Mouse (Mus musculus) olfactory bulb, adult 2 months (tissue): ENCODE results near the gene Triobp. TPM values are rescaled to one million over a fixed set of nuclear protein-coding genes. Genes with fewer than 3 reads are reported as not detected.
A peak's percentile ranks its signal among the peaks of the same experiment; 100 is the strongest.

Experiments
- H3K27ac ChIP-seq: fragments of 200-500 bp; 2 replicates; pipeline ENCODE4 v1.5.1; 2012; ENCODE audit warnings: low read depth, low read length; ENCODE audit not compliant: insufficient read depth
- H3K4me1 ChIP-seq: fragments of 200-500 bp; 2 replicates; pipeline ENCODE4 v1.6.1; 2012; ENCODE audit warnings: low read length; ENCODE audit not compliant: control insufficient read depth, insufficient read depth
- H3K4me3 ChIP-seq: fragments of 200-500 bp; 2 replicates; pipeline ENCODE4 v1.5.1; 2012; ENCODE audit warnings: mild to moderate bottlenecking, low read depth, low read length, moderate library complexity; ENCODE audit not compliant: insufficient read depth
- CTCF ChIP-seq: fragments of 200-500 bp; IDR thresholded peaks from 2 replicates; pipeline ENCODE4 v1.5.1; 2012; ENCODE audit warnings: low read depth, mild to moderate bottlenecking, low read length, moderate library complexity; ENCODE audit not compliant: insufficient read depth
- POLR2A ChIP-seq: fragments of 200-500 bp; IDR thresholded peaks from 2 replicates; pipeline ENCODE4 v1.6.1; 2012; ENCODE audit warnings: mild to moderate bottlenecking, low read depth, low read length, moderate library complexity; ENCODE audit not compliant: insufficient read depth
- WGBS: fragments of 180-500 bp; shearing (Covaris S2); methylation state at CpG from one replicate; pipeline ENCODE4 v1.1.7; 2018; 5-methylcytosine and 5-hydroxymethylcytosine counted together
- polyA plus RNA-seq: library from polyadenylated mRNA; stranded (reverse); fragments of >200 nt; gene quantifications from 2 replicates; pipeline ENCODE4 v1.2.4, GENCODE M21; 2012; ENCODE audit warnings: low replicate concordance; ENCODE audit not compliant: missing spikeins, insufficient read depth, insufficient read length

Triobp gene
- polyA plus RNA-seq, 1 experiment, result not detected

DNA sequence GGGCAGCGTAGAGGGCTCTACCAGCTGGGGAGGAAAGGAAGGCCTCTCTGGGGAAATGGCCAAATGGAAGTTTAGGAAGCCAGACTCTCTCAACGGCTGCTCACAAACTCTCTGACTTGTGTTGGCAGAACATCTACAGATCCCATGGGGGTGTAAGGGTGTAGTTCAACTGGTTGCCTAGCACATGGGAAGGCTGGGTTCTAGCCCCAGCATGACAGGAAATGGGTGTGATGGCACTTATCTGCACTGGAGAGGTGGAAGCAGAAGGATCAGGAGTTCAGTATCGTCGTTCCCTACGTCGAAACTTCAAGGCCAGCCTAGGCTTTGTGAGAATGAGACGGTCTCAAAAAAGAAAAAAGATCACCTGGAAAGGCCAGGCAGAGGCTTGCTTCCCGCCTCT is 38.5 kb upstream of the Triobp start:
- Histone ChIP-seq H3K27ac (no peak overlapping the region), H3K4me3 (no peak overlapping the region), H3K4me1 (peaks cover 3% of the 10 kb centered on the region)
- no peak for TF ChIP-seq CTCF
- no peak for TF ChIP-seq POLR2A
- WGBS, result 87% methylated on average over 8 of the region's 8 CpGs

DNA sequence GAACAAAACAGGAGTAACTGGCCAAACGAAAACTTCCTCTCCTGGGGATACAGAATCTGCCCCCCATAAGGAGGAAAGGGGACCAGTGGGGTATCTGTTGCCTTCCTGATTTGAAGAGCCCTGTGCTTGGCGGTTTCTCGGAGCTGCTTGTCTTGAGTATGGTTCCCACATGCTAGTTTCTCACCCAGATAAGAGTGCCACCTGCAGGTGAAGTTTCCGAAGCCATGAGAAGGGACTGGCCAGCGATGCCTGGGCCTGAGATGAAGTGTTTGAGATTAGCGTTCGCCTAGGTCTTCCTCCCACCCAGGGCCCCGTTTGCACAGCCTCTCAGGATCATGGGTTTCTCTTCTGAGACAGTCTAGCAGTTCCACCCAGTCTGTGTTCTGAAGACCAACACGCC is 35.5 kb upstream of the Triobp start:
- TF ChIP-seq CTCF (no peak), POLR2A (no peak)
- H3K4me1 ChIP-seq, result peaks cover 18% of the 10 kb centered on the region
- H3K27ac ChIP-seq, result no peak overlapping the region
- no peak overlapping the region for H3K4me3 ChIP-seq
- WGBS, result 39% methylated on average over 9 of the region's 9 CpGs

DNA sequence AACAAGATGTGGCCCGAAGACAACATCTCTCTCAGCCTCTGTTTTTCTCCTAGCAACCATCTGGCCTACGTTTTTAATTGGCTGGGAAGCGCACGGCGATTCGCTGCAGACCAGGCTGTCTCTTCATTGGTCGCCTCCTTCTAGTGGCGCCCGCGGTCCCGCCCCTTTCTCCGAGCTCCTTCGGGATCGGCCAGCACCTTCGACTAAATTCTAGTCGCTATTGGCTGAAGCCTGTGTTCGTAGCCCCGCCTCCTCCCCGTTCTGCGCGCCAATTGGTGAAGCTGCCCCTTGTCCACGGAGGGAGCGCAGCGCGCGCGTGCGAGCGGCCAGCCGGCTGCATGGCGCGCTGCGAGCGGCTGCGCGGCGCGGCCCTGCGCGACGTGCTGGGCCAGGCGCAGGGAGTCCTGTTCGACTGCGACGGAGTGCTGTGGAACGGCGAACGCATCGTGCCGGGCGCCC is 33.9 kb upstream of the Triobp start, which contains the start of gene Pdxp:
TSS of gene Pdxp (plus strand) at position 288 of the 459 bp plus-strand sequence.
- TF ChIP-seq POLR2A (peak; percentile 99), CTCF (no peak)
- WGBS, result under 1% methylated on average over 51 of the region's 51 CpGs
- Histone ChIP-seq H3K4me3 (peak within 1 kb of the TSS; percentile 69), H3K27ac (peak within 1 kb of the TSS; percentile 78), H3K4me1 (peaks cover 29% of the 10 kb centered on the region)

DNA sequence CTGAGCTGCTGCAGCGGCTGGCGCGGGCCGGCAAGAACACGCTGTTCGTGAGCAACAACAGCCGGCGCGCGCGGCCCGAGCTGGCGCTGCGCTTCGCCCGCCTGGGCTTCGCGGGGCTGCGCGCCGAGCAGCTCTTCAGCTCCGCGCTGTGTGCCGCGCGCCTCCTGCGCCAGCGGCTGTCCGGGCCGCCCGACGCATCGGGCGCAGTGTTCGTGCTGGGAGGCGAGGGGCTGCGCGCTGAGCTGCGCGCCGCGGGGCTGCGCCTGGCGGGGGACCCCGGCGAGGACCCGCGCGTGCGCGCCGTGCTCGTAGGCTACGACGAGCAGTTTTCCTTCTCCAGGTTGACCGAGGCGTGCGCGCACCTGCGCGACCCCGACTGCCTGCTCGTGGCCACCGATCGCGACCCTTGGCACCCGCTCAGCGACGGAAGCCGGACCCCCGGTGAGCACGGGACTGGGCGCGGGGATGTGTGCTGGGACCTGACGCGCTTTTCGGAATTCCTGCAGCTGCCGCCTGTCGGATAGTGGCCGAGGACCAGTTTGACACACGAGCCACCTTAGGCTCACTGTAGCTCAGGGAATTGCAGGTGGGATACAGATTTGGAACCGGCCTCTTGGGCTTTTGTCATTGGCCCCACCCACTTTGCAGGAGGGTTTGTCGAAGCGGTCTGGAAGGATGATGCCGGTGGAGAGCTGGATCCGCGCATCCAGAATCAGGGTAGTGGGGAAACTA is 33.3 kb upstream of the Triobp start:
- peak overlapping the region; percentile 69 for H3K4me3 ChIP-seq
- TF ChIP-seq POLR2A (no peak), CTCF (no peak)
- H3K27ac ChIP-seq, result peak overlapping the region; percentile 60
- WGBS, result under 1% methylated on average over 86 of the region's 87 CpGs
- peaks cover 32% of the 10 kb centered on the region for H3K4me1 ChIP-seq

DNA sequence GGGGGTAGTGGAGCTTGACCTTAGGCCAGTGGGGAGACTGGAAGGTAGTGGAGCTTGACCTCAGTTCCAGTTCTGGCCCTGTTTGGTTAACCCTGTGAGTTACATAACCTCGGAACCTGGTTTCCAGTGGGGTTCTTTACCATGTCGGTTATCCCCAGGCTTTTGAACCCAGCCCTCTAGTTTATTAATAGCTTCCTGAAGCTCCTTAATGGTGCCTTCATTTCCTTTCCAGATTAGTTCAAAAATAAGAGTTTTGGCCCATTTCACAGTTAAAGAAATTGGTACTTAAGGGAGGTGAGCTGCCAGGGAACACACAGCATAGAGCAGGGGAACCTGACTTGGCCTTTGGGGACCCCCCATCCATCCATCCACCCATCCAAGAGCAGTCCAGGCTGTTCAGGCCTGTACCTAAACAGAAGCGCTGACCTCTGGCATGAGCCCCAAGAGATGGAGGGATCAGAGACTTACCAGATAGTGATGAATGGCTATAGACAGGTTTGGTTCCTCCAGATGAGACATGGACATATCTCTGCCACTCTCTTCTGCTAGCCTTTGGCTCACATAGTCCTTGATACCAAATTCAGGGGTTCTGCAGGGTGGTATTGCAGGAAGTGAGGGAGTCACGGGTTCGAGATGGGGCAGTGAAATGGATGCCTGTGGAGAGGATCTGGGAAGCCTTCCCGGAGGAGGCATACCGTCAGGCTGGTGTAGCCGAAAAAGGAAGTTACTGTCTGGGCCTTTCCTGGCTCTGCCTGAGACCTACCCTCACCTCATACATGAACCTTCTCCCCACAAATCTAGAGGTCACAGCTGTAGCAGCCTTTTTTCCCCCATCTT is 32.5 kb upstream of the Triobp start:
- H3K27ac ChIP-seq, result peak overlapping the region; percentile 60
- WGBS, result 40% methylated on average over 8 of the region's 8 CpGs
- H3K4me3 ChIP-seq, result peak overlapping the region; percentile 69
- peaks cover 35% of the 10 kb centered on the region for H3K4me1 ChIP-seq
- no peak for TF ChIP-seq POLR2A
- no peak for TF ChIP-seq CTCF

DNA sequence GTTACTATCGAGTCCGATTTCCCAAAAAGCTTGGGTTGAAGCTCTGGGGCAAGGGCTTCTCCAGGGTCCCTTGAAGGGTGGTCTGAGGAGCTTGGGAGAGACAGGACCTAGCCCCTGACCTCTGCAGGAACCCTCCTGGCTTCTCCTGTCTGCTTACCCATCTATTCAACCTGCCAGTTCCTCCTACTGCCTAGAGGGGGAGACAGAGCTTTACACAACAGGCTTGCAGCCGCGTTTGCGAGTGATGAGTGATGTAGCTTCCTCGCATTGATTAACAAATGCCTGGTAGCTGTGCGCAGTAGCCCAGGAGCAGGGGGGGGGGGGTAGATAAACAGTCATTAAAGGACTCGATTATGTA is 31.9 kb upstream of the Triobp start:
- TF ChIP-seq POLR2A (no peak), CTCF (peak; percentile 48)
- peaks cover 38% of the 10 kb centered on the region for H3K4me1 ChIP-seq
- H3K27ac ChIP-seq, result peak overlapping the region; percentile 30; the same call in 1 of the 2 replicates
- WGBS, result 4% methylated on average over 8 of the region's 8 CpGs
- H3K4me3 ChIP-seq, result peak overlapping the region; percentile 69

DNA sequence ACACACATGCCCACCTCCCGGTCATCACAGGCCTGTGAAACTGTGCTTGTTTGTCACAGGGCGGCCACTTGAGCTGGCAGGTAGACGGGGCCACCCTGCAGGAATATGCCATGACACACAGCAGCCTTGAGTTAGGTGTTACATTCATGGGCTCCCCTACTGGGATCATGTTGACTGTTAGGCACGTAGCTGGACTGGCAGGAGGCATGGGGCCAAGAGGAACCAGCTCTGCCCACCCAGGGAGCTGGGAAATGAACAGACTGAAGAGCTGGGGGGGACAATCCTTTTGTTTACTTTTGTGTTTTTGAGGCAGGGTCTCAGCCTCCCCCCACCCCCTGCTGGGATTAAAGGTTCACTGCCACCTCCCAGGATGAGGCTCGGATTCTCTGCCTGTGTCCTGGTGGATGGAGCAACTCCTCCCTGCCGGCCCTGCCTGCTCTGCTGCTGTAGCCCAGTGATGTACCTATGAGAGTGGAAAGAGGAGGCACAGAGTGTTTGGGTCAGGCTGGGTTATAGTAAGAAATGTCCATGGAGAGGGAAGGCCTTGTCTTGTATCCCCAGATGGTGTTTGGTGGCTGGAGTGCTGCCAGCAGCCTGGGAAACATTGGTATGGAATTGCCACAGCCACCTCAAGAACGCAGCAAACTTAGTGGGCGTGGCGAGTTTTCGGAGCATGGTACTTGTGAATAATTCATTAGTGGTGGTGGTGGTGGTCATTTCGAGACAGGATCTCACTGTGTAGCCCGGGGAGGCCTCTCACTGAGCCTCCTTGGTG is 31.3 kb upstream of the Triobp start:
- Histone ChIP-seq H3K27ac (no peak overlapping the region), H3K4me3 (peak overlapping the region; percentile 69), H3K4me1 (peaks cover 38% of the 10 kb centered on the region)
- WGBS, result 20% methylated on average over 12 of the region's 12 CpGs
- no peak for TF ChIP-seq CTCF
- TF ChIP-seq POLR2A, result no peak

DNA sequence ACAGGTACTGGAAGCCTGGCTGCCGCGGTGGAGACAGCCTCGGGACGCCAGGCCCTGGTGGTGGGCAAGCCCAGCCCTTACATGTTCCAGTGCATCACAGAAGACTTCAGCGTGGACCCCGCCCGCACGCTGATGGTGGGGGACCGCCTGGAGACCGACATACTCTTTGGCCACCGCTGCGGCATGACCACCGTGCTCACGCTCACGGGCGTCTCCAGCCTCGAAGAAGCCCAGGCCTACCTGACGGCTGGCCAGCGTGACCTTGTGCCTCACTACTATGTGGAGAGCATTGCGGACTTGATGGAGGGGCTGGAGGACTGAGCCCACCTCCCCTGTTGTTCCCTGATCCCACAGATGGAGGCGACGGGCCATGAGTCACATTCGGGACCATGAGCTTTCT is 29.4 kb upstream of the Triobp start:
- Histone ChIP-seq H3K27ac (no peak overlapping the region), H3K4me1 (peaks cover 38% of the 10 kb centered on the region)
- 88% methylated on average over 23 of the region's 23 CpGs for WGBS

DNA sequence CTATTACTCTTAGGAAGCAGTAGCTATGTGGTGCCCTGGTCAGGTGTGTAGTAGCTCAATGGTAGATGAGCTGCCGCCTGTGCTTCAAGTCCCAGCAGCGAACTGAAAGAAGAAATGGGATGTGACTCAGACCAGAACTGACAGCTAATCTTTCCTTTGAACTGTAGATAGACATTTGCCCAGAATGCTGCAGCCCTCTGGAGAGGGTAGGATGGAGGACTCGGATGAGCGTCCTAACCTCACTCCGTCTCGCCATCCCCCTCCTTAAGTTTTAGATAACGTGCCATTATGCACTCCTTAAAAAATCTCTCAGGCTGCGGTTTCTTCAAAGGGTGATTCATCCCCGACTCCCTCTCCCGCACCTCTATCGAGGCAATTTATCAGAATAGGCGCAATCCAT is 27.6 kb upstream of the Triobp start:
- 0 out of 2 replicates have a peak overlapping the region, but pooled peaks have one; percentile 28 for H3K27ac ChIP-seq
- TF ChIP-seq POLR2A (no peak), CTCF (no peak)
- WGBS, result 49% methylated on average over 12 of the region's 12 CpGs
- H3K4me1 ChIP-seq, result peaks cover 35% of the 10 kb centered on the region
- no peak overlapping the region for H3K4me3 ChIP-seq

More for the DNA sequence above, 29.4 kb upstream of the Triobp start:
- no peak for TF ChIP-seq CTCF
- no peak for TF ChIP-seq POLR2A
- H3K4me3 ChIP-seq, result no peak overlapping the region
